Mouse (Mus musculus): ENCODE data around the gene Lrg1.
A peak's percentile ranks its signal among the peaks of the same experiment; 100 is the strongest.

Gene Lrg1

DNA sequence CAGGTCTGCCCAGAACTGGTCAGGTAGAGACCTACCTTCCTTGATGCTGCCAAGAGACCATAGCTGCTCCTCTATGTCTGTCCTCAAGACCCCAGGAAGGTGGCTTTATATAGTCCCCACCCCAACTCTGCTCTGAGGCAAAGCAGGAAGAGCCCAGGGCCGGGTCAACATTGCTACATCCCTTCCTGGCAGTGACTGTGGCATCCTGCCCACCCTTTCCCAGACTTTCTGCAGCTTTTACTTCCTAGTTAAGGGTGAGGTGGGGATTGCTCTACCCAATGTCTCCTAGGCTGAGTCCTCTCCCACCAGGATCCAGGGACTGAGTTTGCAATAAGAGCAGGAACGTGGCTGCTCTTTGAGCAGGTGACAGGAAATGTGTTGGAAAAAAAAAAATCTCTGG lies at the start of gene Lrg1:
Gene Lrg1, minus strand, starts transcription at position 176 of the 400 bp plus-strand sequence.
- DNase-seq (ENCODE audit: low read depth, low spot score): no peak

DNA sequence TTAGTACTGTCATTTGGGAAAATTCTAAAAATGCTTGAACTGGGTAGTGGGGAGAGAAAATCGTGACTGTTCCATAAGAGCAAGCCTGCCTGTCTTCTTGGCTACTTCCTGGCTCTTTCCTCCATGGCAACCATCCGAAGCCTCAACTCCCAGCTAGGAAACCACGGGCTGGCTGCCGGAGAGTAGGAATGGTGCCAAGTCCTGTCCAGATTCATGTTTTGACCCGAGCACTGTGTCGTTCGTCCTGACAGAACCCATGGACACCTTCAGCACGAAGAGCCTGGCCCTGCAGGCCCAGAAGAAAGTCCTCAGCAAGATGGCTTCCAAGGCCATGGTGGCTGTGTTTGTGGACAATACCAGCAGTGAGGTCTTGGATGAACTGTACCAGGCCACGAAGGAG lies 49.7 kb upstream of the Lrg1 start:
- DNase-seq (ENCODE audit: low read depth, low spot score): no peak

- DNase-seq (ENCODE audit: low read depth, low spot score): no peak
Observed at GRCm38 (mm10) chr17:56170636-56171035, 48.8 kb upstream of the Lrg1 start.

- no peak for DNase-seq (ENCODE audit: low read depth, low spot score)
Observed at GRCm38 (mm10) chr17:56169830-56170229, 48.0 kb upstream of the Lrg1 start.

DNA sequence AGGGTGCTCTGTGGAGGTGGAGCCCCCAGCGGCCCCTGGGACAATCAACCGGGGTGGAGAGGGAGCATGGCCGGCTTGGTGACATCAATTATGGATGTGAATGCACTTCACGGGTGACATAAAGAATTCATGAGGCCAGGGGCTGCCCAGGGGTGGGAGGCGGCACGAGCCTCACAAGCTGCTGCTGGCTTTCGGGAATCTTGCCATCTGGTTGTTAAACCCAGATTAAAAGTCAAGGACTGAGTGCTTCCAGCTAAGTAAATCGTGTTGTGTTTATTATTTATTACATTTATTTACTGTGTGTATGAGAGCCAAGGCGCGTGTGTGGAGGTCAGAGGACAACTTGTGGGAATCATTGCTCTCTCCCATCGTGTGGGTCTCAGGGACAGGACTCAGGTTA lies 43.9 kb upstream of the Lrg1 start:
- DNase-seq (ENCODE audit: low read depth, low spot score): no peak

GRCm38 (mm10) chr17:56164510-56164909 lies 42.7 kb upstream of the Lrg1 start:
- DNase-seq (ENCODE audit: low read depth, low spot score): no peak

DNA sequence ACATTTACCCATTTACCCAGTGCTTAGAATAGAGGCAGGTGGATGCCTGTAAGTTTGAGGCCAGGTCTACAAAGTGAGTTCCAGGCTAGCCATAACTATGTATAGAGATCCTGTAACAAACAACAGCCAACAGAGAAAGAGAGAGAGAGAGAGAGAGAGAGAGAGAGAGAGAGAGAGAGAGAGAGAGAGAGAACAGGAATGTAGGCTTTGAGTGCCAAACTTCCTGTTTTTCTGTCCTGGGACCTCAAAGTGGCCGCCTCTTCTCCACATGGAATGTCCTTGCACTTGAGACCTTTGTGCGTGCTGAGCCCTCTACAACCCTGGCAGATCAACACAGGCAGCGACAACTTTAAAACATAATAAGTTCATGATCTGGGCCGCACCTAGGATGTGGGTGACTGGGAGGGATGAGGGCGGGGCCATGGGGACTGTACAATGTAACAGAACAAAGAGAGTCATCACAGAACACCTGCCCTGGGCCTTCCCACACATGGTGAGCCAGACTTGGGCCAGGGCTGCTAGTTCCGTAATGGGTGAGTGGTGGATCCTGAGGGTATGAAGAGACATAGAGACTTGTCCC lies 41.8 kb upstream of the Lrg1 start:
- DNase-seq (ENCODE audit: low read depth, low spot score): no peak

DNA sequence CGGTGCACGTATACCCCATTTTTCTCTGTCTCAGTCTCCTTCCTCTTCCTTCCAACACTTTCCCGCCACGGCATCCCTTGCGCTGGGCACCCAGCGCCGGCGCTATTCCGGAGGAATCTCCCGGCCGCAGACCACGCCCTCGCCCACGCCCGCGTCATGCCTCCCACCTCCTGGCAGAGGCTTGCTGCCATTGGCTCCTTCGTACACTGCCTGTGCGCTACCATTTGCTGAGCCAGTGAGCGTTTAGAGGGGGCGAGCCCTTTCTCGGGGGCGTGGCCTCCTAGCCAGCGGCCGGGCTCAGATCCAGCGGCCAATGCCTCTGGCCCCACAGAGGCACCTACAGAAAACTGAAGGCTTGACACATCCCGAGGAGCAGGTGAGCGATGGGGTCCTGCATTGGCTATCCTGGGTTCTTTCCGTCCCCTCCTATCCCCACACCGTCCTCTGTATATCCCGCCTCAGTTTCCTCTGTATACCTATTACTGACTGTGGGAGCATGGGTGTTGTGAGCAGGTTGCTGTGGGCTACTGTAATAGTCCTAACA lies 40.5 kb upstream of the Lrg1 start, which contains the start of gene Tnfaip8l1:
Gene Tnfaip8l1, plus strand, starts transcription at position 247 of the 544 bp plus-strand sequence.
- DNase-seq (ENCODE audit: low read depth, low spot score): peak; percentile 83

- DNase-seq (ENCODE audit: low read depth, low spot score): peak; percentile 61
Observed at GRCm38 (mm10) chr17:56159729-56160128, 37.9 kb upstream of the Lrg1 start.

DNA sequence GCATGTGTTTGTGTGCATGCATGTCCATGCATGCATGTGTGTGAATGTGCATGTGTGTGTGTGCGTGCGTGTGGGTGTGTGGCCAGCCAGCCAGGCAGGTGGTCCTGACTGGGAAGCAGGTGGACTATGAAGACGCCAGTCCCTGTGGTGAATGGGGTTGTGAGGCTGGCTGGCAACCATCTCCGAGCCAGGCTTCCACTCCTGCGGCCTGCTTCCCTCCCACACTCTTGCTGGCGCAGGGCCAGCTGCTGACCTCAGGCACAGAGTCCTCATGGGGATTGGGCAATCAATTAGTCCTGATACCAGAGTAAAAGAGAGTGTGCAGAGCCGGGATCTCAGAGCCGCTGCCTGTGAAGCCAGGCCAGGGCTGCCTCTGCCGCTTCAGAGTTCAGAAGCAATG lies 31.8 kb upstream of the Lrg1 start:
- no peak for DNase-seq (ENCODE audit: low read depth, low spot score)

DNA sequence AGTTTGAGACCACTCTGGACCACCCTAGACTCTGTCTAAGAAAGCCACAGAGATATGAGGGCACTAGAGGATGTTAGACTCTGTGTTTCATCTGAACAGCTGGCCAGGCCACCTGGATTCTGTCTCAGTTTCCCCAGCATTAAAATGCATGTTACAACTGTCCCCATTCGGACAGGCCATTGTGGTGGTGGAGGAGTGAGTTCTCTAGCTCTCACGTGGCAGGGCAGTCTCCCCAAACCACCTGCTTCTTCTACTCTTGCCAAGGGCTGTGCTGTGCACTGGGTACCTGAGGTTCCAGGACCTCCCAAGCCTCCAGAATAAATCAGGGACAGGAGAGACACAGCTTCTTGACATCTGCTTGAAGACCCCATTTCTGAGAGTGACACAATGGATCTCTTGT lies 28.1 kb upstream of the Lrg1 start:
- DNase-seq (ENCODE audit: low read depth, low spot score): no peak

DNA sequence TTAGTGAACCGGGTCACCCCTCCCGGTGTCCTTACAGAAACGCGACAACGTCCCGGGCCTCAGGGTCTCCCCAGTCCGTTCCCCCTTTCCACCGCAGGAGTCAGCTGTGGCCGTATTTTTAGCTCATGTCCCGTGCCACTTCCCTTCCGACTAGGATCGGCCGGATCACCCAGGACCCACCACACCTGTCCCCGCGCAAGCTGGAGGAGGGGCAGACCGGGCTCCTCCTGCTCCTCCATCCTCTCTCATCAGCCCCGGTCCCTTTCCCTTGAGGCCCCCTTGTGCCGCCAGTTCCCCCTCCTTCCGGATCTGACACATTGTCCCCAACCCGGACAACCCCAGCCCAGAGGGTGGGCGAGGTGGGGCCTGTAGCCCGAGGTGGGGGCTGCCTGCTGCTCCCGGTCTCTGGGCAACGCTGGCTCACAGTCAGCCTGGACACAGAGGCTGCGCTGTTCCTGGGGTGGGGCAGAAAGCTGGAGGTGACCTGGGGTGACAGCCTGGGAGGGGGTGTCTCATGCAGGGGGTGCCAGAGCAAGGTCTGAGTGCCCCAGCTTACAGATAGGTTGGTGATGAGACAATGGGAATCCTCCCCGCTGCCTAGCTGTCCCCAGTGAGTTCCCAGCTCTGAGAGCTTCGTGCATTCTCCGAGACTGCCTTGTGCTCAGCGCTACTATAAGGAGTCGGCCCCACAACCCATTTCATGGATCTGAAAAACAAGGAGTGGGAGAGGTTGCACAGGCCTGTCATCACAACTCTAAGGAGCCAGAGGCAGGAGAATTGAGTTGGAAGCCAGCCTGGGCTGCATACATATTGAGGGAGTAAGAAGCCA lies 27.2 kb upstream of the Lrg1 start:
- no peak for DNase-seq (ENCODE audit: low read depth, low spot score)

DNA sequence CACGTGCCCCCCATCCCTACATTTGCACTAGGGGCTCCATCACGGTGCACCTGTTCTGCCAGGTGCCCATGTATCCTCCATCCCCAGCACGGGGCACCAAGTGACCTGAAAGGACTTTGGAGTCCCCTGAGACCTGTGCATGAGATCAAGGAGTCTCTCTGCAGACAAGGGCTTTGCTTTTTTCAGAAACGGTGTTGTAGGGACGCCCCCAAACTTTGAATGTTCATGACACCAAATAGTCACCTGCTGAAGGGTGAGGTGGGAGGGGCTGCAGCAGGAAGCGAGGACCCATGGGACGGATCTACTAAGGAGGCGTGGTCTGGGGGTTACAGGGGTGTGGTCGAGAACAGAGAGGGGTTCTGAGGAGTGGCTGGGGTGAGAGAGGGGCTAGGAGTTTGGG lies 26.5 kb upstream of the Lrg1 start:
- no peak for DNase-seq (ENCODE audit: low read depth, low spot score)

DNA sequence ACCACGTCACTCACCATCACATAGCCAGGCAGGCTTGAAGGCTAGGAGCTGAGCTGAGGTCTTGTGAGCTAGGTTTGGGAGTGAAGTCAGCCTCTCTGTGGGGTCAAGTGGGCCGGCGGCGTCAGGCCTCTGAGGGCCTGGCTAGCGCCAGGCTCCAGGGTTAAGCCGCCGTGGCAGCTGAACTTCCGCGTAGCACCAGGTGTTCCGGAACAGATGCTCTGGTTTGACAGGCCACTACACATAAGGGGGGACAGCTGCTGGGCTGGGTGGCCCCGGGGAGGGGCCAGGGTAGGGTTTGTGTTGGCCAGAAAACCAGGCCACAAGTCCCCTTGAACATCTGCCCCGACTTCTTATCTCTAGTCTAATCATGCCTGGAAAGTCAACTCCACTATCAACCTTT lies 25.6 kb upstream of the Lrg1 start:
- no peak for DNase-seq (ENCODE audit: low read depth, low spot score)

DNA sequence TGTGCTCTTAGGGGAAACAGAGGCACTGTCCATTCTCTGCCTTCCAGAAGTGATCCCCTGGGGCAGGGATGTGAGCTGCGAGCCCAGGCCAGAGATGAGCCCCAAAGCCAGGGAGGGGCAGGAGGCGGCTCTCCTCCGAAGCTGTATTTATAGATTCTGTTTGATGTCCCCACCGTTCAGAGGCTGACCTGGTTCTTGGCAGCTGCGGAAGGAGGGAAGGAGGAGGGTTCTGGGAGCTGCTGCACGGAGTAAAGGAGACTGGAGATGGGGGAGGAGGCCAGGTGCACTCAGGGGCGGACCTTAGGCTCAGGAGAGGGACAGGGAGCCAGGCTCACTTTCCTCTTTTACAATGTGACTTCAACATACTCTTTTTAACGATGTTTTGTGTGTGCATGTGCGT lies 24.3 kb upstream of the Lrg1 start:
- DNase-seq (ENCODE audit: low read depth, low spot score): no peak

- DNase-seq (ENCODE audit: low read depth, low spot score): no peak
Observed at GRCm38 (mm10) chr17:56144546-56144945, 22.7 kb upstream of the Lrg1 start.

DNA sequence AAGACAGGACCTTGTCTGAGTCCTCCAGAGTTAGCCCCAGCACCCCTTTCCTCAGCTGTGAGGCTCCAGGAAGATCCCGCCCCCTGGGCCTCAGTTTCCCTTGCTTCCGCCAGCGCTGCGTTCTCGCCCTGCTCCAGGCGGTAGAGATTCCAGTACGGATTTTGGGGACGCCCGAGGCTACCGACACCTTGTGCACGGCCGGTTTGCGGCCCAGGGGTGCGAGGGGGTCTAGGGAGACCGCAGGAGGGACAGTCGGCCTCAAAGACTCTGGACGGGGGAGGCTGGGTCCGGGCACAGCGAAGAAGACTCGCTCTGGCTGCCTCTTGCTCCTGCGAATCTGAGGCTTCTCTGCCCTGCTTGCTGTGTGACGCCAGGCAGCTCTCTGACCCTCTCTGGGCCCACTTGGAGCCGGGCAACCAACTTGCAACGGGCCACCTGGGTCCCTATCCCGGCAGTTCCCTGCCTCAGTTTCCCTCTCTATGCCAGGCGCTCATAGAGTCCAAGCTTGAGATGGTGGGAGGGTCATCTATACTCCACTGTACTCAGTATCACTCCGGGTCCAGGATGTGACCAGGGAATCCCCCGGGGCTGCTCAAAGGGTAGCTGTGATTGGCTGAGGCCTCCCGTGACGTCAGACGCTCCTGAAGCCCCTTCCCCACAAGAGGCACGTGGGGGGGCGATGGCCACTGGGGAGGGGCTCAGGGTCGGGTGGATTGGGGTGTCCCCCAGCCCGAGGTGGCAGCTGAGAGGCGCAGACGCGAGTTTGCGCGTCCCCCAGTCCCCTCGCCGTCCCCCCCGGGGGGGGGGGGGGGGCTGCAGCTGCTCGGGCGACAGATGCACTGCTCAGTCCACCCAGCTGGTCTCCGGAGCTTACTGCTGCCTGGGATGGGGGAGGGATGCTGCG lies 20.2 kb upstream of the Lrg1 start:
- DNase-seq (ENCODE audit: low read depth, low spot score): no peak

GRCm38 (mm10) chr17:56139858-56140595 lies 18.2 kb upstream of the Lrg1 start, which contains the start of gene Sema6b:
Sema6b (minus strand) TSS chr17:56140343.
- DNase-seq (ENCODE audit: low read depth, low spot score): no peak

DNA sequence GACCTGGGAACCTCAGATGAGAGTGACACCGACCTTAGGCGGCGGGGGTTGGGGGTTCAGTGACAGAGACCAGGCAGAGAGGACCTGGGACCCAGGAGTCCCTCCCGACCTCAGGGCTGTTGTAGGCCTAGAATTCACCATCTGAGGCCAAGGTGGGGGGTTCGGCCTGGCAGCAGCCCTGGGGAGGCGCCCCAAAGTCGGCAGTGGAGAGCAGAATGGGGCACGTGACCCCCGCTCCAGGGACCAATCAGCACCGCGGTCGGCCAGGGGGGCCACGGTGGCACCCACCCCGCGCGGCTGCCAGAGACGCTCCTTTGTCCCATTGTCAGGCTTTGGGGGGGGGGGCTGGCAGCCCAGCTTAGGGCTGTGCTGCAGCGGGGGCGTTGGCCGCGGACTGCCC lies 17.6 kb upstream of the Lrg1 start:
- DNase-seq (ENCODE audit: low read depth, low spot score): no peak

- no peak for DNase-seq (ENCODE audit: low read depth, low spot score)
Observed at GRCm38 (mm10) chr17:56137839-56138613, 16.2 kb upstream of the Lrg1 start.

Measured in WW6 (cell line).